Mouse (Mus musculus): ENCODE measurements around the gene Fgf18. TPM values are rescaled to one million over a fixed set of nuclear protein-coding genes. Genes with fewer than 3 reads are reported as not detected.
A peak's percentile ranks its signal among the peaks of the same experiment; 100 is the strongest.

Fgf18 gene
- polyA plus RNA-seq, 1 experiment from 2014 or later = 3.8 TPM

GRCm38 (mm10) chr11:33162998-33163506 lies 15.9 kb upstream of the Fgf18 start, which contains the start of gene Npm1:
TSS of gene Npm1 (minus strand) at chr11:33163206.
- Histone ChIP-seq H3K4me3 (peak within 1 kb of the TSS; percentile 72), H3K27ac (peak within 1 kb of the TSS; percentile 98), H3K36me3 (replicated peaks) (peaks cover 4% of the 10 kb centered on the region; the same call in 1 of the 2 replicates), H3K9ac (peak within 1 kb of the TSS; percentile 90), H3K27me3 (replicated peaks) (no peaks in the 10 kb centered on the region), H3K4me2 (peak within 1 kb of the TSS; percentile 69), H3K4me1 (peaks cover 20% of the 10 kb centered on the region), H3K9me3 (no peaks in the 10 kb centered on the region)
- 4% methylated on average over 49 of the region's 49 CpGs for WGBS
- peak; percentile 97 for ATAC-seq (replicated peaks)

- Histone ChIP-seq H3K27me3 (replicated peaks) (no peaks in the 10 kb centered on the region), H3K9ac (peak overlapping the region; percentile 90), H3K36me3 (replicated peaks) (peaks cover 10% of the 10 kb centered on the region; the same call in 1 of the 2 replicates), H3K4me1 (peaks cover 20% of the 10 kb centered on the region), H3K4me3 (peak overlapping the region; percentile 72), H3K9me3 (no peaks in the 10 kb centered on the region), H3K27ac (peak overlapping the region; percentile 86), H3K4me2 (peak overlapping the region; percentile 69)
- peak; percentile 72 for ATAC-seq (replicated peaks)
- 2% methylated on average over 53 of the region's 53 CpGs for WGBS
Measured at GRCm38 (mm10) chr11:33162211-33162997, 15.2 kb upstream of the Fgf18 start.

GRCm38 (mm10) chr11:33159741-33160140 lies 12.5 kb upstream of the Fgf18 start:
- Histone ChIP-seq H3K27ac (no peak overlapping the region), H3K27me3 (replicated peaks) (no peaks in the 10 kb centered on the region), H3K9ac (no peak overlapping the region), H3K4me2 (no peak overlapping the region), H3K4me3 (no peak overlapping the region), H3K9me3 (no peaks in the 10 kb centered on the region), H3K4me1 (peaks cover 20% of the 10 kb centered on the region), H3K36me3 (replicated peaks) (peaks cover 22% of the 10 kb centered on the region)
- 92% methylated on average over 3 of the region's 3 CpGs for WGBS
- ATAC-seq (replicated peaks) = no peak

- H3K27me3 ChIP-seq (replicated peaks) = no peaks in the 10 kb centered on the region
- peaks cover 33% of the 10 kb centered on the region for H3K36me3 ChIP-seq (replicated peaks)
- no peak for ATAC-seq (replicated peaks)
- peaks cover 16% of the 10 kb centered on the region for H3K4me1 ChIP-seq
- no peak overlapping the region for H3K9ac ChIP-seq
- H3K9me3 ChIP-seq = no peaks in the 10 kb centered on the region
- H3K4me3 ChIP-seq = no peak overlapping the region
- H3K27ac ChIP-seq = no peak overlapping the region
- 85% methylated on average over 2 of the region's 2 CpGs for WGBS
- H3K4me2 ChIP-seq = no peak overlapping the region
Measured at GRCm38 (mm10) chr11:33157453-33158196, 10.4 kb upstream of the Fgf18 start.

GRCm38 (mm10) chr11:33156436-33157015 lies 9.3 kb upstream of the Fgf18 start:
- H3K4me2 ChIP-seq = no peak overlapping the region
- H3K27me3 ChIP-seq (replicated peaks) = no peaks in the 10 kb centered on the region
- no peaks in the 10 kb centered on the region for H3K9me3 ChIP-seq
- no peak overlapping the region for H3K4me3 ChIP-seq
- H3K9ac ChIP-seq = no peak overlapping the region
- H3K4me1 ChIP-seq = peaks cover 11% of the 10 kb centered on the region
- H3K36me3 ChIP-seq (replicated peaks) = peaks cover 40% of the 10 kb centered on the region
- no peak for ATAC-seq (replicated peaks)
- H3K27ac ChIP-seq = no peak overlapping the region
- 86% methylated on average over 4 of the region's 4 CpGs for WGBS

GRCm38 (mm10) chr11:33154459-33154858 lies 7.3 kb upstream of the Fgf18 start:
- H3K9me3 ChIP-seq = no peaks in the 10 kb centered on the region
- no peaks in the 10 kb centered on the region for H3K27me3 ChIP-seq (replicated peaks)
- H3K4me2 ChIP-seq = no peak overlapping the region
- no peak overlapping the region for H3K4me3 ChIP-seq
- H3K27ac ChIP-seq = no peak overlapping the region
- H3K9ac ChIP-seq = no peak overlapping the region
- WGBS = 86% methylated on average over 3 of the region's 3 CpGs
- no peaks in the 10 kb centered on the region for H3K4me1 ChIP-seq
- H3K36me3 ChIP-seq (replicated peaks) = peaks cover 56% of the 10 kb centered on the region
- no peak for ATAC-seq (replicated peaks)

- WGBS = 92% methylated on average over 1 of the region's 1 CpGs
- peaks cover 55% of the 10 kb centered on the region for H3K36me3 ChIP-seq (replicated peaks)
Measured at GRCm38 (mm10) chr11:33152997-33153396, 5.8 kb upstream of the Fgf18 start.

GRCm38 (mm10) chr11:33151780-33152145 lies 4.6 kb upstream of the Fgf18 start:
- no peak overlapping the region for H3K4me2 ChIP-seq
- no peak overlapping the region for H3K4me3 ChIP-seq
- H3K27me3 ChIP-seq (replicated peaks) = no peaks in the 10 kb centered on the region
- WGBS = 82% methylated on average over 4 of the region's 4 CpGs
- no peak overlapping the region for H3K27ac ChIP-seq
- ATAC-seq (replicated peaks) = no peak
- H3K9ac ChIP-seq = no peak overlapping the region
- H3K36me3 ChIP-seq (replicated peaks) = peaks cover 46% of the 10 kb centered on the region
- no peaks in the 10 kb centered on the region for H3K9me3 ChIP-seq
- peaks cover 4% of the 10 kb centered on the region for H3K4me1 ChIP-seq

More at GRCm38 (mm10) chr11:33152997-33153396, 5.8 kb upstream of the Fgf18 start:
- no peak overlapping the region for H3K4me2 ChIP-seq
- H3K4me3 ChIP-seq = no peak overlapping the region
- no peaks in the 10 kb centered on the region for H3K27me3 ChIP-seq (replicated peaks)
- no peak overlapping the region for H3K9ac ChIP-seq
- no peak overlapping the region for H3K27ac ChIP-seq
- H3K9me3 ChIP-seq = no peaks in the 10 kb centered on the region
- no peaks in the 10 kb centered on the region for H3K4me1 ChIP-seq
- ATAC-seq (replicated peaks) = no peak

GRCm38 (mm10) chr11:33151128-33151779 lies 4.1 kb upstream of the Fgf18 start:
- H3K9ac ChIP-seq = no peak overlapping the region
- no peak overlapping the region for H3K4me2 ChIP-seq
- no peaks in the 10 kb centered on the region for H3K27me3 ChIP-seq (replicated peaks)
- no peaks in the 10 kb centered on the region for H3K9me3 ChIP-seq
- ATAC-seq (replicated peaks) = no peak
- H3K4me3 ChIP-seq = no peak overlapping the region
- 79% methylated on average over 3 of the region's 3 CpGs for WGBS
- H3K36me3 ChIP-seq (replicated peaks) = peaks cover 41% of the 10 kb centered on the region
- no peak overlapping the region for H3K27ac ChIP-seq
- peaks cover 7% of the 10 kb centered on the region for H3K4me1 ChIP-seq

GRCm38 (mm10) chr11:33150364-33150763 lies 3.2 kb upstream of the Fgf18 start:
- no peak overlapping the region for H3K9ac ChIP-seq
- no peak overlapping the region for H3K27ac ChIP-seq
- no peak for ATAC-seq (replicated peaks)
- H3K27me3 ChIP-seq (replicated peaks) = no peaks in the 10 kb centered on the region
- H3K4me1 ChIP-seq = peaks cover 16% of the 10 kb centered on the region
- no peaks in the 10 kb centered on the region for H3K9me3 ChIP-seq
- H3K4me2 ChIP-seq = no peak overlapping the region
- H3K4me3 ChIP-seq = no peak overlapping the region
- peaks cover 37% of the 10 kb centered on the region for H3K36me3 ChIP-seq (replicated peaks)

GRCm38 (mm10) chr11:33149453-33149852 lies 2.3 kb upstream of the Fgf18 start:
- H3K4me3 ChIP-seq = no peak overlapping the region
- peaks cover 20% of the 10 kb centered on the region for H3K4me1 ChIP-seq
- no peak overlapping the region for H3K27ac ChIP-seq
- no peaks in the 10 kb centered on the region for H3K9me3 ChIP-seq
- H3K9ac ChIP-seq = no peak overlapping the region
- ATAC-seq (replicated peaks) = no peak
- H3K36me3 ChIP-seq (replicated peaks) = peaks cover 36% of the 10 kb centered on the region
- H3K27me3 ChIP-seq (replicated peaks) = peaks cover 3% of the 10 kb centered on the region; the same call in 1 of the 2 replicates
- H3K4me2 ChIP-seq = no peak overlapping the region

GRCm38 (mm10) chr11:33149088-33149436 lies 1.9 kb upstream of the Fgf18 start:
- no peak overlapping the region for H3K4me3 ChIP-seq
- WGBS = 33% methylated on average over 3 of the region's 3 CpGs
- peaks cover 23% of the 10 kb centered on the region for H3K4me1 ChIP-seq
- no peak for ATAC-seq (replicated peaks)
- peaks cover 32% of the 10 kb centered on the region for H3K36me3 ChIP-seq (replicated peaks)
- no peak overlapping the region for H3K4me2 ChIP-seq
- no peaks in the 10 kb centered on the region for H3K9me3 ChIP-seq
- no peak overlapping the region for H3K27ac ChIP-seq
- H3K27me3 ChIP-seq (replicated peaks) = peaks cover 6% of the 10 kb centered on the region; the same call in 1 of the 2 replicates
- no peak overlapping the region for H3K9ac ChIP-seq

Measured in midbrain, embryonic 15.5 days (tissue).